Mouse (Mus musculus): ENCODE results near the gene Hapln2.

DNA sequence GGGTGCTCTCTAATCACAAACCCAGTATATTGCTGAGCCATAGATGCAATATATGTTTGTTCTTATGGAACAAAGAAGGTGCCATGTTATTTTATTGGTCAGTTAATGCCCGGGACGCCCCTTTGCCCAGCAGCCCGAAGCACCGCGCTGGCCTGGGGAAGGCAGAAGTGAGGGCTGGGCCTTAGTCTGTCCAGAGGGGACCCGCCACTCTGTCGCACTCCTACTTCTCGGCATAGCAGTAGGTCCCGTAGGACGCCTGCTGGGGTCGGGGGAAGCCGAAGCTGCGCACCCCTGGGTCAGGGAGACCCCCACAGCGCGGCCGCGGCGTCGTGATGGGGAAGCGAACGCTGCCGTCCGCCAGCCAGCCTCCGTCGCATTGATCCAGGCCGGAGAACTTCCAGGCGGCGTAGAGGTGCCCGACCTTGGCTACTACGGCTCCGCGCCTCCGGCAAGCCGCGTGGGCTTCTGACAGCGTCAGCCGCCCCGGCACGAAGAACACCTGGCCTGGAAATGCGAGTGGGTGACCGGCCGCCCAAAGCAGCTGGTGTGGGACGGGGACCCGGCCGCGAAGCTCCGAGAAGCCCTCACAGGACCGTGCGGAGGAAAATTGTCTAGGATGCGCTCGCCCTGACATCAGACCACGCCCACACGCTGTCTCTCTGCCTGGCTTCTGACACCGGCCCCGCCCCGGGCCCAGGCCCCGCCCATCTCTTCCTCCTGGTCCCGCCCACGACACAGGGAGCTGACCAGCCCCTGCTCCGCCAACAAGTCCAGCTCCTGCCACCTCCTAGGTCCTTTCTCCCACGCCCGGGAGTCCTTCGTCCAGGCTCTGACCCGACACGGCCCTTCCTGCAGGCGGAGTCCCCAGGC, 4.8 kb downstream of the Hapln2 start:
- TF ChIP-seq POLR2A (IDR thresholded peaks at IDR 0.05; ENCODE audit: low read depth, low read length) = no peak
- TF ChIP-seq CTCF (IDR thresholded peaks at IDR 0.05; ENCODE audit: extremely low read depth, insufficient read depth, insufficient read length, insufficient replicate concordance) = no peak

Measured in spleen, adult 2 months (tissue).